Mouse (Mus musculus) CH12.LX (cell line): ENCODE results near the gene Eva1b.

Source experiments
- CHD2 ChIP-seq: IDR thresholded peaks from 2 replicates; pipeline ENCODE4 v1.6.1; 2011; ENCODE audit warnings: low read length, improper control_type of control experiment
- CTCF ChIP-seq, 2 experiments: IDR thresholded peaks in 1 of 2; conservative IDR thresholded peaks in 1 of 2; 2 replicates each; pipeline ENCODE4 v1.5.1; 2011 to 2012; ENCODE audit warnings: low read depth in 2 of 2, low read length in 2 of 2, improper control_type of control experiment in 1 of 2, inconsistent platforms in 1 of 2, mild to moderate bottlenecking in 1 of 2, moderate library complexity in 1 of 2
- EP300 ChIP-seq: IDR thresholded peaks from 2 replicates; pipeline ENCODE4 v1.6.1; 2011; ENCODE audit warnings: low read length, improper control_type of control experiment
- JUND ChIP-seq: conservative IDR thresholded peaks from 2 replicates; pipeline ENCODE4 v1.6.1; 2011; ENCODE audit warnings: low read depth, low read length, improper control_type of control experiment
- MYC ChIP-seq: IDR thresholded peaks from 2 replicates; pipeline ENCODE4 v1.6.1; 2011; ENCODE audit warnings: low read depth, mild to moderate bottlenecking, improper control_type of control experiment, low read length
- POLR2A ChIP-seq: IDR thresholded peaks from 2 replicates; pipeline ENCODE4 v1.6.1; 2011; ENCODE audit warnings: low read depth, mild to moderate bottlenecking, improper control_type of control experiment, low read length
- POLR2AphosphoS2 ChIP-seq: IDR thresholded peaks from 2 replicates; pipeline ENCODE4 v1.6.1; 2011; ENCODE audit warnings: low read depth, low read length, improper control_type of control experiment
- RCOR1 ChIP-seq: conservative IDR thresholded peaks from 2 replicates; pipeline ENCODE4 v1.6.1; 2012; ENCODE audit warnings: low read depth, mild to moderate bottlenecking, inconsistent platforms, low read length, improper control_type of control experiment
- TBP ChIP-seq: conservative IDR thresholded peaks from 2 replicates; pipeline ENCODE4 v1.6.1; 2011; ENCODE audit warnings: low read depth, low read length, improper control_type of control experiment
- USF1 ChIP-seq: IDR thresholded peaks from 2 replicates; pipeline ENCODE4 v1.6.1; 2014; ENCODE audit warnings: low read depth, mild to moderate bottlenecking, inconsistent platforms, low read length, improper control_type of control experiment

GRCm38 (mm10) chr4:126163685-126164084 is 16.1 kb downstream of the Eva1b start:
- no peak for TF ChIP-seq POLR2A
- TF ChIP-seq EP300 = no peak
- TF ChIP-seq CTCF (conservative IDR thresholded peaks at IDR 0.05 in 1 of 2, IDR thresholded peaks at IDR 0.05 in 1 of 2; ENCODE audit: low read depth in 2 of 2, low read length in 2 of 2) = no peak
- TF ChIP-seq MYC = no peak
- no peak for TF ChIP-seq CHD2
- no peak for TF ChIP-seq TBP
- TF ChIP-seq RCOR1 = no peak
- no peak for TF ChIP-seq POLR2AphosphoS2
- no peak for TF ChIP-seq JUND
- TF ChIP-seq USF1 = no peak
